Mouse (Mus musculus) colon, adult 2 months (tissue): ENCODE data around the gene Dchs1. TPM values are rescaled to one million over a fixed set of nuclear protein-coding genes. Genes with fewer than 3 reads are reported as not detected.

Source experiments
- polyA plus RNA-seq: library from polyadenylated mRNA; depleted of rRNA; stranded (reverse); fragments of >200 nt; gene quantifications from 2 replicates; pipeline ENCODE4 v1.2.3, GENCODE M21; 2012; rRNA removed

The Dchs1 gene
- polyA plus RNA-seq, result 8.9 and 9.0 TPM in 2 replicates

DNA sequence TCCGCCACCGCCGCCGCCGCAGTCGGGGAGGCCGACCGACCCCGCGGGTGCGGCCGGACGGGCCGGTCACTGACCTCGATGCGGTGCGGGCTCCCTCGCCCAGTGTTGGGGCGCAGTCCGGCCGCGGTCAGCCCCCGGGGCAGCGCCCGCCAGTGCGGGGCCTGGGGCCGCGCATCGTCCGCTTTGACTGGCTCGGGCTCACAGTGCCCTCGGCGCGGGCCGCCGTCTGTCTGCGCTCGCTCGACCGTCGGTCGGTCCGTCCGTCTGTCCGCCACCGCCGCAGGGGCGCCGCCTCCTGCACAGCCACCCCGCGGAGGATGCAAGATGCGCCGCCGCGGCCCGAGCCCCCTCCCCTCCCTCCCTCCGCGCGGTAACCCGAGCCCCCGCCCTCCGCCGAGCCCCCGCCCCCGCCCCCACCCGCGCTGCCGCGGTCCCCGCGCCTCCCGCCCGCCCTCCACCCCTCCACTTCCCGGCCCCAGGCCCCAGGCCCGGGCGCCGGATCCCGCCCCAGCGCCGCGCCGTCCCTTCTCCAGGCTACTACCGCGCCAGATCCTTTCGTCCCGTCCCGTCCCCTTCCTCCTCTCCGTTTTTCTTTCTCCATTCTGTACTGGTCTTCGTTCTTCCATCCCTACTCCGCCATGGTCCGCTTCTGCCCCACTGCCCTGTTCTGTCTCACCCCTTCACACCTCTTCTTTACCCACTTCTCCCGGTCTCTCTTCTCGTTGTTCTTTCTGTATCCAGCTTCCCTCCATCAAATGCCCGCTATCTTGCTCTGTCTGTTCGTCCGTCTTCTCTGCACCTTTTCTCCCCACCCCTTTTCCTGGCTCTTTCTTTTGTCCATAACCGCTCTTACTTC is at the start of gene Dchs1:
Gene Dchs1, minus strand, starts transcription at position 370 of the 856 bp plus-strand sequence.

DNA sequence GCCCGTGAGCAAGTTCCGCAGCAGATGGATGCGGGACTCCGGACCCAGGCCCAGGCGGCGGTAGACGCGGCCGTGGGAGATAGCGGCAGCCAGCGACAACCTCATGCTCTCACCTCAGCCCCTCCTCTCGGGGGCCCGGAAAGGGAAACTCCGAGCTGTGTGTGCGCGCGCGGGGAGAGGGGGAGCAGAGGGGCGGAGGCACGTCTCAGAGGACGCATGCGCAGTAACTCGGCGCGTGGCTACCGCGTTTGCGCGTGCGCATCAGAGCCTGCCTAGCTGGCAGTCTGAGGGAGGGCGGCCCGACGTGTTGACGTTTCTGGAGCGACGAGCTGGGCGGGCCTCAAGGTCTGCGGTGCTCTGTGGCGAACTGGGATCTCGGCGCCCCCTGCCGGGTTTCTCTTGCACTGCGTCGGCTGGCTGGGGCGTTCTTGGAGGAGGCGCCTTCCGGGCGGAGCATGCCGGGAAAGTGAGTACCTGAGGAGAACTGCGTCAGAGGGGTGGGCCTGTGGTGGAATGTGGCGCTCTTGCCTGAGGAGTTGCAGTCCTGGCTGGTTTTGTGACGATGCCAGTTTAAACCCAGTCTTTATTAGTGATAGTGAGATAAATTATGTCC is 23.5 kb upstream of the Dchs1 start, which contains the start of gene Mrpl17:
Gene Mrpl17, minus strand, starts transcription at position 223 of the 613 bp plus-strand sequence.

DNA sequence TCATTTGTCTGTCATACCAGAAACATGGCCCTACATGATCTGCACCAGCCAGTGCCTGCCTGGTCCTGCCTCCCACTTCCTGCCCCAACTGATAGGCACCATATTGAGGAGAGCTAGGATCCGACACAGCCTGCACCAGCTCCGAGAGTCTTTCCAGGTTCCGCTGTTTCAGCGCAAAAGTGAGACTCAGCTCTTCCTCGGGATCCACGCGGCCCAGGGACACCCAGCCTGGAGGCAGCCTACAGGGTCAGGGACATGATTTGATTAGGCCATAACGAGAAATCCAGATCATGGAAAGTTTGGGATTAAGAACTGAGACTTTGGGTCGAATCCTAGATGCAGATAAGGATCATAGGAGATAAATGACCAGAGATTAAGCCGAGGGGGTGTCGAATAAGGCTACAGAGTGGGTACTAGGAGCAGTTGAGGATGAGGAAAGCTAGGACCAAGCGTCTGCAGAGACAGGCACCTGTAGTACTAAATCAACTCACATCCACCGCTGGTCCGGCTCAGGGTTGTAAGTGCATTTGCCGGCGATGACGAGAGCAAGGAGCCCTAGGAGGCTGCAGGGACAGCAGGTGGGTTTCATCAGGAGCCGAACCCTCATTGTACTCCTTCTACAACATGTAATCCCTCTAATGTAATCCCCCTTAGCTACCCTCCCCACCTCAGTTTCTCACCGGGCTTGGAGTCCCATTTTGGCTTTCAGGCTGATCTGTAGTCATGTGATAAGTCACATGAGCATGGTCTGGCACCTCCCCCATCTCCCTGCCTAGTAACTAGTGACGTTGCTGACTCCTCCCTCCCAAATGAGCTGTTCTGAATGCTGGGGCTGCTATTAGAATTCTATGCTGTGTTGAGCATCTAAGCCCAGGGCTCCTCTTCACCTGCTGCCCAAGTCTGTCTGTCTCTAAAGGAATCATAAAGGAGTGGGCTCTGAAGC is 35.7 kb downstream of the Dchs1 start, which contains the start of gene Tpp1:
Gene Tpp1, minus strand, starts transcription at position 745 of the 943 bp plus-strand sequence.

DNA sequence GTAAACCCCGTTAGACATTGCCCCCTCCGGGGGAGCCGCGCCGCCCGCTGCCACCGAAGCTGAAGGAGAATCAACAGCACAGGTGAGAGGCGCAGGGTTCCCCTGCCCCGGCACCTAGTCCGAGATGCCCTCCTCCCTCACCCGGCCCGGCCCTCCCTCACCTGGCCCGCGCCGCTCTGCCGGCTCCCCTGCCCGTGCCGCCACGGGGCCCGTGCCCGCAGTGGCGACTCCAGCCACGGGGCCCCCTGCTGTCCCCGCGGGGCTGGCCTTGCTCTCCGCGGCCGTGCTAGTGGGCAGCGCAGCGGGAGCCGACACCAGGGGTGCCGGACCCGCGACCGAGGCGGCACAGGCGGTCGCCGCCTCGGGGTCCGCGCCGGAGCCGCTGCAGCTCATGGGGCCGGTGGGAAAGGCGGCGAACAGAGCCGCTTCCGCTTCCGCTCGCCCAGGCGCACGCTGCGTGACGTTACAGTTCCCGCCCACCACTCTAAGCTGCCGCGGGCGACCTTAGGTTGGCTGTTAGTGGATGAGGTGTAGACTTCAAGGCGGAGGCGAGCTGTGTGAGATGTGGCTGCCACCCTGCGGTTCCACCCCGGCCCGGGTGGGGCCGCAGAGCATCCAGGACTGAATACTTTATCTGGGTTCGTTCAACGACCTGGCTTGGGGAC is 43.4 kb downstream of the Dchs1 start, which contains the start of gene Taf10:
Gene Taf10, minus strand, starts transcription at position 436 of the 665 bp plus-strand sequence.

DNA sequence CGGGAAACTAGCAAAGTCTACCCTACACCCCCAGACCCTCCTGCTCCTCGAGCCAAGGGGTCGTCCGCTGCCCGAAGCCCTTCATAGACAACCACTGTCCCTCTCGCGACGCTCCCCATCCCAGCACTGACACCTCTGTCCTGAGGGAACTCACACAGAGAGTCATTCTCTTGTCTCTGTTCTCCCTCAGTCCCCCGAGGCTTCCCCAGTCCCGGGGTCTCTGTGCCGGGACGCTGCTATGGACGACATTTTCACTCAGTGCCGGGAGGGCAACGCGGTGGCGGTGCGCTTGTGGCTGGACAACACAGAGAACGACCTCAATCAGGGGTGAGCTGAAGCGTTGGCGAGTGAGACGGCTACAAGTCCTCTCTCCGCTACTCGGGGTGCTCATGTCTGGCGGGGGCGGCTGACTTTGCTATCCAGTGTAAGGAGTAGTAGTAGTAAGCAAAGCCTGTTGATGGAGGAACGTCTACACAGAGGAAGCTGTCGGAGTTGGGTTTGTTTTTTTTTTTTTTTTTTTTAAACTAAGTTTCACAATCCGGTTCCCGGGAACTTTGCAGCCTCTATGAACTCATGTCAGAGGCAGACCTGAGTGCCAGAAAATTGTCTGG is 50.4 kb downstream of the Dchs1 start, which contains the start of gene Rrp8:
Gene Rrp8, minus strand, starts transcription at position 475 of the 611 bp plus-strand sequence.

DNA sequence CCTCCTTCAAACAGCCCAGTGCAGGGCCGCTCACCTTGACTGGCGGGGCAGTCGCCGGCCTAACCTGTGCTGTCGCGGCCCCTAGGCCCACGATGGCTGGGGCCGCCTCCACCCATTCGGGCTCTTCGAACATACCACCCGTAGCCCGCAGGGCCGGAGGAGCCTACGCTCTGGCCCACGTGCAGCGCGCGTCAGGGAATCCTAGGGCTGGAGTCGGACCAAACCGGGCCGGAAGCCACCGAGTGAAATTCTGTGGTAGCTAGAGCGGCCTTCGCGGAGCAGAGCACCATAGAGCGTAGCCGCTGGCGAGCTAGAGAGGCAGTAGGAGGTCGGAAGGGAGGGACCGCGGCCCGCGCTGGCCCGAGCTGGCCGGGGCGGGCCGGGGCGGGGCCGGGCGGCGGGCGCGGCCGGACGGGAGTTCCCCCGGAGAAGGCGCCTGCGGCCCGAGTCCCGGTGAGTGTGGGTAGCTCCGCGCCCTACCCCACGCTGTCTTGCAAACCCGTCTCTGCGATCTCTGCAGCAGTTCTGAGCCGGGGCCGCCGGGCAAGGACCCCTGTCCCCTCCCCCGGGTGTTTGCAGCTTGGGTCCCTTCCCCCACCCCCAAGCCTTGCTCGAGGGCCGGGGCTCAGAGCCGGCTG is 51.1 kb downstream of the Dchs1 start, which contains the start of gene Ilk:
Gene Ilk, plus strand, starts transcription at position 329 of the 638 bp plus-strand sequence.

Other genes with a start within 250 kb of the Dchs1 start
- gene Smpd1, start 233.3 kb downstream of the Dchs1 start, polyA plus RNA-seq, result 39.8 and 40.7 TPM in 2 replicates
- 37.5 and 52.7 TPM in 2 replicates for gene Apbb1, start 206.0 kb downstream of the Dchs1 start, polyA plus RNA-seq
- gene Hpx, start 187.5 kb downstream of the Dchs1 start, polyA plus RNA-seq, result 0.28 TPM in 2 replicates
- 51.4 and 51.6 TPM in 2 replicates for gene Trim3, start 154.1 kb downstream of the Dchs1 start, polyA plus RNA-seq
- 110 and 132 TPM in 2 replicates for gene Timm10b, start 147.6 kb downstream of the Dchs1 start, polyA plus RNA-seq
- 91.2 and 95.5 TPM in 2 replicates for gene Arfip2, start 147.2 kb downstream of the Dchs1 start, polyA plus RNA-seq
- gene Gm45799, start 147.1 kb downstream of the Dchs1 start, polyA plus RNA-seq, result 277 and 469 TPM in 2 replicates
- gene Dnhd1, start 136.8 kb downstream of the Dchs1 start, polyA plus RNA-seq, result 0.83 and 0.94 TPM in 2 replicates
- gene Ilk, start 51.1 kb downstream of the Dchs1 start, polyA plus RNA-seq, result 93.8 and 95.7 TPM in 2 replicates
- 4.6 and 5.1 TPM in 2 replicates for gene Rrp8, start 50.3 kb downstream of the Dchs1 start, polyA plus RNA-seq
- gene Taf10, start 43.3 kb downstream of the Dchs1 start, polyA plus RNA-seq, result 543 and 600 TPM in 2 replicates
- gene Tpp1, start 35.4 kb downstream of the Dchs1 start, polyA plus RNA-seq, result 95.9 and 96.3 TPM in 2 replicates
- 198 and 232 TPM in 2 replicates for gene Mrpl17, start 23.4 kb upstream of the Dchs1 start, polyA plus RNA-seq
- 0.15 and 0.38 TPM in 2 replicates for gene Gm4070, start 166.3 kb upstream of the Dchs1 start, polyA plus RNA-seq